Mouse (Mus musculus) adrenal gland, postnatal 25 days (tissue): ENCODE data around the gene Srsf3. TPM values are rescaled to one million over a fixed set of nuclear protein-coding genes. Genes with fewer than 3 reads are reported as not detected.
"Not testable (repeated sequence)": the region's sequence is repeated elsewhere in the genome, so short reads cannot be mapped to it uniquely, and the experiment has no call there.

ENCODE experiments used
- DNase-seq: peaks from one replicate; pipeline ENCODE4 v3.0.0; 2021; ENCODE audit warnings: mixed read lengths
- long read RNA-seq: library from polyadenylated mRNA; stranded (forward); transcript quantifications from one replicate; pipeline ENCODE4 v2.0.0, GENCODE M21; 2021
- total RNA-seq: library from RNA; stranded (reverse); gene quantifications from 2 replicates; pipeline ENCODE4 v1.2.3, GENCODE M21; 2021

Gene Srsf3
- 119 and 172 TPM in 2 replicates for total RNA-seq
- long read RNA-seq, full-length matches to known transcripts = 134 of 152 reads
- long read RNA-seq, partial matches to known transcripts = 4 of 152 reads
- long read RNA-seq, other reads (novel, unspliced or antisense) = 14 of 152 reads

DNA sequence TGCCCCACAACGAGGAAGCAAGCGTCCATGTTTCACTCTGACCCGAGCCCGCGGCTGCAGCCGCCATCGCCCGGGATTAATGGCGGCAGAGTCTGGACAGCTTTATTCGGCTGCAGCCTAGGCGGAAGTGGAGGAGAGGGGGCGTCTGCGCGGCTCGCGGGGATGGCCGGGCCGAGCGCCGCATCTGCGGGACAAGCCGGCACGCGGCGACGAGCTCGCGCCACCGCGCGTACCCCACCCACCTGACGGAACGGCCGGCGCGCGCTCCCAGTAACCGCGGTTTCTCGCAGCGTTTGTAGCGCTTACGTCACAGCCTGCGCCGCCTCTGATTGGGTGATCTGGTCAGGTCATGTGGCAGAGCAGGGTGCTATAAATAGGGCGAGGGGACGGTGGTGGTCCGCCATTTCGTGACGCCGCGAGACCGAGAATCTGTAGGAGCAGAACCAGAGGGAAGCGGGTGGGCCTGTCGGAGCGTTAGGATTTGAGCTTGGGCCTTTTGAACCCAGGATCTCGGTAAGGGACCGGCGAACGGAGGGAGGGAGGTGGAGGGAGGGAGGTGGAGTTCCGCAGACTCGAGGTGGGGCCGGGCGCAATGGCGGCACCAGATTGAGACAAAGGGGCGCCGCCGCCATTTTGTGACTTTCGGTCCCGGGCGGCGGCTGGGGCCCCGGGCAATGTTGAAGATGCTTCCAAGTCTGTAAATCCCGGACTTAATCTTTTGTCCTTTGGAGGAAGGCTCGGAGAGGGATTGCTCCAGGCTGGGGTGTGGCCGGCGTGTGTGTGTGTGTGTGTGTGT is at the start of gene Srsf3:
Gene Srsf3, plus strand, starts transcription at position 355 of the 796 bp plus-strand sequence.
- peak; percentile 99 for DNase-seq

DNA sequence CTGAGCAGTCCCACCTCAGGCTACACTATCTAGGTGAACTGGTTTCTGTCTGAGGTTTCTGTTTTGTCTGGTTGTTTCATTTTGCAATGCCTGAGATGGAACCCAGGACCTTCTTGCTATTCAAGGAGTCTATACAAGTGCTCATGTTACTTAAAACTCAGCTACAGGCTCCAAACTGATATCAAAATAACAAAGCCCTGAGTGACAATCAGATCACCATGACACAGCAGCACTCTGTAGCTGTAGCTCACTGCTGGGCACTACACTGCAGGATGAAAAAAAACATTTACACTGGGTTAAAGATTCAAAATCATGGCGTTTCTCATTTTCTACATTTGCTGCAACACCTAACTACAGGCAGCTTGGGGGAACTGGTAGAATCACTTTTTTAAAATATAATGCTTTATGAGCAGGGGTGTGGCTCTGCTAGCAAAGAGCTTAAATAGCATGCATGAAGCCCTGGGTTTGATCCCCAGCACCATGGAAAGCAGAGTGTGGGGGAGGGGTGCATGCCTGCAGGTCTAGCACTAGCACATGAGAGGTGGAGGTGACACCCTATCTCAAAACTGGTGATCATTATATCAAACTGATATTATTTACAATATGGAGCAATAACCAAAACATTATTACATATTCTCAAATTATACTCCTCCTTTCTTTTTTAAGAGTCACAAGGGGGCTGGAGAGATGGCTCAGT is 47.6 kb upstream of the Srsf3 start:
- no peak for DNase-seq

- peak; percentile 17 for DNase-seq
Measured at GRCm38 (mm10) chr17:28986833-28987232, 45.6 kb upstream of the Srsf3 start.

DNA sequence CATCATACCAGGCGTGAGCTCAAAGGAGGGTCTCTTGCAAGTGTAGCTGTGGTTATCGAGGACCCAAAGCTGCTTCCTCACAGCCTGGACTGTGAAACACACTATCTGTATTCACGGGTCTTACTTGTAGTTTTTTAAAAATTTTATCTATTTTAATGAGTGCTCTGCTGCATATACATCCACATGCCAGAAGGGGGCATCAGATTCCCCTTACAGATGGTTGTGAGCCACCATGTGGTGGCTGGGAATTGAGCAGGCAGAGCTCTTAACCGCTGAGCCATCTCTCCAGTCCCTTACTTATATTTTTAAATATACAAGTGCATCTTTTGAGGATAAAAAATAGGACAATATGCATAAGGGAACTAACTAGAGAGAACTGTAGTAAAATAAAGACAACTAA is 44.7 kb upstream of the Srsf3 start:
- peak; percentile 35 for DNase-seq

GRCm38 (mm10) chr17:28988291-28988690 is 44.1 kb upstream of the Srsf3 start:
- no peak for DNase-seq

- DNase-seq = no peak
Measured at GRCm38 (mm10) chr17:28988996-28989395, 43.4 kb upstream of the Srsf3 start.

DNA sequence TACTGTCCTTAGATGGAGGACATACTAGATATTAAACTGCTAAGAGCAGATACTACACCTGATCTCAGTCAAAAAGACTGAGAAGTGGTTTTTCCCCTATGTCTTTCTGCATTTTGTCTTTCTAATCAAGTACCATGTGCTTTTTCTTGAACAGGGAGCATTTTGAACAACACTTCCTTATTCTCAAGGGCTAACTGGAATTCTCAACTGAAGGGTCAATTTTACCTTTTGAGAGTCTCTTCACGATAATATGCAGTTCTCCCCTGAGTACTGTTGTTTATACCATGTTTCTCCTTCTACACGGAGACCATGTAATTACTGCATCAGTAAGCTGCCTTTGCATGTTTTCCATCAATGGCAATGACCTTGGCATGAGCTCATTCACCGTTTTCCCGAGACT is 42.4 kb upstream of the Srsf3 start:
- DNase-seq = no peak

- DNase-seq = no peak
Measured at GRCm38 (mm10) chr17:28991286-28991685, 41.1 kb upstream of the Srsf3 start.

GRCm38 (mm10) chr17:28992105-28992504 is 40.3 kb upstream of the Srsf3 start:
- no peak for DNase-seq

DNA sequence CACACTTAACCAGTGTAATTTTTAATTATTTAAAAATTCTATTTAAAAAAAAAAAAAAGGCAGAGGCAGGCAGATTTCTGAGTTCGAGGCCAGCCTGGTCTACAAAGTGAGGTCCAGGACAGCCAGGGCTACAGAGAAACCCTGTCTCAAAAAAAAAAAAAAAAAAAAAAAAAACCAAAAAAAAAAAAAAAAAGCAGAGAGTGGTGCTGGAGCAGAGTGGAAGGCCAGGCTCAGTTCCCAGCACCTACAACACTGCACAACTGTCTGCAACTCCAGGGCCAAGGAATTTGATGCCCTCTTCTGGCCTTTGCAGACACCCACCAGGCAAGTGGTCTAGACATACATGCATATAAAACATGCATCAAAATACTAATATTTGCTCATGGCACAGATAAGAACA is 39.4 kb upstream of the Srsf3 start:
- not testable (repeated sequence) for DNase-seq

- no peak for DNase-seq
Measured at GRCm38 (mm10) chr17:28994615-28995014, 37.8 kb upstream of the Srsf3 start.

DNA sequence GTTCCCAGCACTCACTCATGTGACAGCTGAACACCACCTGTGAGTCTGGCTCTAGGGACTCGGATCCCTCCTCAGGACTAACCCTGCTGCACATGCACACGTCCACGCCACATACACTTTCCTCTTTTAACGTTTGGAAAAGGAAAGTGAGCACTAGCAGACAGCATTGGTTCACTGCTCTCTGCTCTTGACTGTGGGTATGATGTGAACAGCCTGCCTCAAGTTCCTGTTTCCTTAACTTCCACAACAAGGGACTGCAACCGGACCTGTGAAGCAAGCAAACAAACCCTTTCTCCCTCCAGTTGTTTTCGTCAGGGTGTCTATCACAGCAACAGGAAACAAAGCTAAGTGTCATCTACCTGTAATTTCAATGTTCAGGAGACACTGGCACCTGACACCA is 32.0 kb upstream of the Srsf3 start:
- DNase-seq = no peak

DNA sequence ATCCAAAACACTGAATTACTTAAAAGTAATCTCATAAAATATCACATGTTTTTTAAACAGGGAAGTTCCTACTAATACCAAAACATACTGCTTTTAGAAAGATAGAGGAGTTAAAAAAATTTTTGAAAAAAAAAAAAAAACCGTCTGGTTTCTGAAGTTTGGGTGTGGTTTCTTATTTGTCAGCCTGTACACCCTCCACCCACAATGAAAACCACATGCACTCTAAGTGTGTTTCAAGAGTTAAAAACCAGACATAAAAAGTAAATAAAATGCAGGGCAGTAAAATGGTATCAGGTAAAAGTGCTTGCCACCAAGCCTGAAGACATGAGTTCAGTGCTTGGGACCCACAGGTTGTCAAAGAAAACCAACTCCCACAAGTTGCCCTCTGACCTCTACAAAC is 28.7 kb upstream of the Srsf3 start:
- no peak for DNase-seq

DNA sequence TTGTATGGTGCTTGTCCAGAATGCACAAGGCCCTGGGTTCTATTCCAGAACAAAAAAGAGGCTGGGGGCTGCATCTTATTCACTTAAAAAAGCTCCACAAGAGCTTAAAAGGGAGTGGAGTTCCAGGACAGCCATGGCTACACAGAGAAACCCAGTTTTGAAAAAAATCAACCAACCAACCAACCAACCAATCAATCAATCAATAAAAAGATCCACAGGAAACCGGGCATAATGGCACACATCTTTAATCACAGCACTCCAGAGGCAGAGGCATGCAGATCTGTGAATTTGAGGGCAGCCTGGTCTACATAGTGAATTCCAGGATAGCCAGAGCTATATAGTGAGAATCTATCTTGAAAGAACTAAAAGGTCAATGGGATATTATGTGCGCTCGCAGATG is 27.4 kb upstream of the Srsf3 start:
- DNase-seq = no peak

GRCm38 (mm10) chr17:29006812-29007211 is 25.6 kb upstream of the Srsf3 start:
- no peak for DNase-seq

DNA sequence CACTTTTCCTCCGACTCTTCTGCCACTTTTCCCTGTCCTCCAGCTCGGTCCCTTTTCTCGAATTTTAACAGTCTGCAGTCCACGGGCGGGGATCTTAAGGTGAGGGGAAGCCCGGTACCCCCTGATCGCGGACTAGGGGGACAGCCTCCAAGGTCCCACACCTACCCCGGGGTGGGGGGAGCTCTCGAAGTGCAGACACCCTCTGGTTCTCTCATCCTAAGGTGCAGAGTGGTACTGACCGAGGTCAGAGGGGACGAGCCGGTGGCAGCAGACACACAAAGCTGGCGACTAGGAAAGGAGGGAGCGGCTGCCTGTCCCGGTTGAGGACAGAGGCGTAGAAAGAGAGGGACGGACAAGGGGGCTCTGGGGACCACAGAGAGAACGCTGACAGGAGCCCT is 25.2 kb upstream of the Srsf3 start:
- DNase-seq = no peak

- DNase-seq = peak; percentile 95
Measured at GRCm38 (mm10) chr17:29007641-29008325, 24.6 kb upstream of the Srsf3 start, which contains the start of gene Stk38. TSS of gene Stk38 (minus strand) at chr17:29007995.

GRCm38 (mm10) chr17:29008326-29008650 is 24.1 kb upstream of the Srsf3 start:
- no peak for DNase-seq

- DNase-seq = no peak
Measured at GRCm38 (mm10) chr17:29009181-29009580, 23.2 kb upstream of the Srsf3 start.

- DNase-seq = no peak
Measured at GRCm38 (mm10) chr17:29014235-29014634, 18.2 kb upstream of the Srsf3 start.

DNA sequence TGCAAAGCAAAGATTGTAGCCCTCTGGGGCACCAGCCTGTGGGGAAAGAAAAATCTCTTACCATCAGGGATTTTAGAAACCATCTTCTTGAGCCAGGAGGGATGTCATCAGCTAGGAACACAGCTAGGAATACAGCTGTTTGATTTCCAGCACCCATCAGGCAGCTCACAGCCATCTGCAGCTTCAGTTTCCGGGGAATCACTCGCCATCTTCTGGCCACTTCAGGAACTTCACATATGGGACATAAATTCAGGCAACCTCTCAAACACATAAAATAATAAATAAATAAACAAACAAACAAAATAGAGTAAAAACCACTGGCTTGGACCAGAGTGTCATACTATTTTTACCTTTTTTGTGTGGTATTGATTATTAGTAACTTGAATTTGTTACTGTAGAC is 16.8 kb upstream of the Srsf3 start:
- no peak for DNase-seq

- no peak for DNase-seq
Measured at GRCm38 (mm10) chr17:29016705-29017104, 15.7 kb upstream of the Srsf3 start.
